Mouse (Mus musculus) intestine, embryonic 16.5 days (tissue): Measurements from ENCODE around the gene Itgb1bp2. TPM values are rescaled to one million over a fixed set of nuclear protein-coding genes. Genes with fewer than 3 reads are reported as not detected.
A peak's percentile ranks its signal among the peaks of the same experiment; 100 is the strongest.

ENCODE experiments used
- ATAC-seq: fragments of 200-750 bp; cut with Nextera tagmentation; 2 replicates; pipeline ENCODE4 v1.8.0; 2017; ENCODE audit warnings: moderate TSS enrichment, moderate library complexity
- H3K27ac ChIP-seq: fragments of 300-500 bp; sonication (generic); 2 replicates; pipeline ENCODE4 v1.5.1; 2014; ENCODE audit warnings: mild to moderate bottlenecking, low read length
- H3K27me3 ChIP-seq: fragments of 300-500 bp; sonication (generic); replicated peaks from 2 replicates; pipeline ENCODE4 v1.6.1; 2014; ENCODE audit warnings: low read length, control low read depth, mixed read lengths; ENCODE audit not compliant: control insufficient read depth, insufficient read depth
- H3K36me3 ChIP-seq: fragments of 300-500 bp; sonication (generic); 2 replicates; pipeline ENCODE4 v1.6.1; 2014; ENCODE audit warnings: low read length, control low read depth; ENCODE audit not compliant: control insufficient read depth, insufficient read depth
- H3K4me1 ChIP-seq: fragments of 300-500 bp; sonication (generic); 2 replicates; pipeline ENCODE4 v1.6.1; 2014; ENCODE audit warnings: low read length, control low read depth, mixed read lengths; ENCODE audit not compliant: control insufficient read depth, insufficient read depth
- H3K4me2 ChIP-seq: fragments of 300-500 bp; sonication (generic); 2 replicates; pipeline ENCODE4 v1.6.1; 2014; ENCODE audit warnings: low read depth, low read length, control low read depth
- H3K4me3 ChIP-seq: fragments of 300-500 bp; sonication (generic); 2 replicates; pipeline ENCODE4 v1.5.1; 2014; ENCODE audit warnings: mild to moderate bottlenecking, low read length
- H3K9ac ChIP-seq: fragments of 300-500 bp; sonication (generic); 2 replicates; pipeline ENCODE4 v1.6.1; 2014; ENCODE audit warnings: low read depth, low read length
- H3K9me3 ChIP-seq: fragments of 300-500 bp; sonication (generic); 2 replicates; pipeline ENCODE4 v1.6.1; 2016; ENCODE audit warnings: low read length, control low read depth; ENCODE audit not compliant: control insufficient read depth
- WGBS: fragments of 180-500 bp; shearing (Covaris S2); extraction: QIAGEN DNeasy Blood & Tissue Kit; methylation state at CpG from one replicate; pipeline ENCODE4 v1.1.7; 2014; 5-methylcytosine and 5-hydroxymethylcytosine counted together
- polyA plus RNA-seq: library from polyadenylated mRNA; unstranded; fragments of >200 nt; fragmentation: Nextera tagmentation; extraction: Ambion mirVana; gene quantifications from 2 replicates; pipeline ENCODE4 v1.2.1, GENCODE M21; 2015

The Itgb1bp2 gene
- polyA plus RNA-seq: 1.3 TPM in 2 replicates

- H3K4me2 ChIP-seq: no peak within 1 kb of the TSS
- 0 out of 2 replicates have a peak, but pooled peaks cover 2% of the 10 kb centered on the region for H3K36me3 ChIP-seq
- no peaks in the 10 kb centered on the region for H3K4me1 ChIP-seq
- H3K9me3 ChIP-seq: no peaks in the 10 kb centered on the region
- no peak within 1 kb of the TSS for H3K9ac ChIP-seq
- no peak within 1 kb of the TSS for H3K27ac ChIP-seq
- no peaks in the 10 kb centered on the region; the same call in 1 of the 2 replicates for H3K27me3 ChIP-seq
- no peak within 1 kb of the TSS for H3K4me3 ChIP-seq
- WGBS: 68% methylated on average over 4 of the region's 4 CpGs
- ATAC-seq: no peak
Observed at GRCm38 (mm10) chrX:101448886-101449475, at the start of gene Itgb1bp2. Gene Itgb1bp2, plus strand, starts transcription at chrX:101449088.

- Histone ChIP-seq H3K9me3 (no peaks in the 10 kb centered on the region), H3K27me3 (no peaks in the 10 kb centered on the region), H3K4me1 (no peaks in the 10 kb centered on the region; the same call in 1 of the 2 replicates), H3K9ac (peak overlapping the region; percentile 76), H3K4me3 (peak overlapping the region; percentile 60), H3K27ac (no peak overlapping the region), H3K36me3 (no peaks in the 10 kb centered on the region; the same call in 1 of the 2 replicates), H3K4me2 (peak overlapping the region; percentile 64)
- no peak; the same call in 1 of the 2 replicates for ATAC-seq
- 19% methylated on average over 34 of the region's 36 CpGs for WGBS
Observed at GRCm38 (mm10) chrX:101418946-101419724, 29.8 kb upstream of the Itgb1bp2 start.

DNA sequence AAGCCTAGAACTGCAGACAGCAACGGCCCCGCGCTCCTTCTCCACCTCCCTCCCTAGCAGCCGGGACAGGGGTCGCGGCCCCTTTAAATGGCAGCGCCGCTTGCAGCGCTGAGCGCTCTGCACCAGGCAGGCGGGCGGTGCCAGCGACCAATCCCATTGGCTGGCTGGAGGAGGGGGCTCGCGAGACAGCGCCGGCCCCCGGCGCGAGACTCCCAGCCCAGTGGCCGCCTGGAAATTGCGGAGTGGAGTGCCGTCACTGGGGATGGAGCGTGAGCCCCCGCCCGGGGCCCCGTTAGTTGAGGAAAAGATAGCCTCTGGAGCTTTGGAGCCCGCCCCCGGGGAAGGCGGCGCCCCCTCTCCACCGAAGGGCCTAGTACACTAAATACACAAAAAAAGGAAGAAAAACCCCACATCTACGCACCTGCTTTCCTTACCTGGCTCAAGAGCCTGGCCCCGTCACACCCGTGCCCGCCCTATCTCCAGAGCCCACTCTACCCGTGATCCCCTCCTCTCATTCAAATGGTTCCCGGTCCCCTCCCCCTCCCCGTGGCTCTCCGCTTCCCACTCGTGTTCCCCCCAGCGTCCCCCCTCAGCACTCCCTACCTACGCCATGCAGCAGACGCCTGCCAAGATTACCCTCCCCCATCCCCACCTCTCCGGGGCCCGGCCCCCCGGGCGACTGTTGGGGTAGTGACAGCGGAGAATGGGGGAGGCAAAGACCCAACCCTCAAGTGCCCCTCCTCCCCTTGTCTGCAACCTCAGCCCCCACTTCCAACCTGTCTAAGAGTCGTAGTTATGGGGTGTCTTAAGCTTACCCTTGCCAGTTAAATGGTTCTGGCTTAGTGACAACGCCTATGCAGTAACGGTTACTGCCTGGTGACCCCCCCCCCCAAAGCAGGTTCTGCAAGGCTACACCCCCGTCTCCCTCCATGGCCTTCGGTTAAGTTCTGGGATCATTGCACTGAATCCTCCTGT lies 28.9 kb upstream of the Itgb1bp2 start:
- H3K4me2 ChIP-seq: peak overlapping the region; percentile 69
- peak overlapping the region; percentile 48; the same call in 1 of the 2 replicates for H3K27ac ChIP-seq
- no peaks in the 10 kb centered on the region; the same call in 1 of the 2 replicates for H3K4me1 ChIP-seq
- H3K9me3 ChIP-seq: no peaks in the 10 kb centered on the region
- no peaks in the 10 kb centered on the region for H3K27me3 ChIP-seq
- peak overlapping the region; percentile 76 for H3K9ac ChIP-seq
- peak overlapping the region; percentile 60 for H3K4me3 ChIP-seq
- no peaks in the 10 kb centered on the region; the same call in 1 of the 2 replicates for H3K36me3 ChIP-seq
- ATAC-seq: peak; percentile 97
- WGBS: 23% methylated on average over 50 of the region's 54 CpGs

DNA sequence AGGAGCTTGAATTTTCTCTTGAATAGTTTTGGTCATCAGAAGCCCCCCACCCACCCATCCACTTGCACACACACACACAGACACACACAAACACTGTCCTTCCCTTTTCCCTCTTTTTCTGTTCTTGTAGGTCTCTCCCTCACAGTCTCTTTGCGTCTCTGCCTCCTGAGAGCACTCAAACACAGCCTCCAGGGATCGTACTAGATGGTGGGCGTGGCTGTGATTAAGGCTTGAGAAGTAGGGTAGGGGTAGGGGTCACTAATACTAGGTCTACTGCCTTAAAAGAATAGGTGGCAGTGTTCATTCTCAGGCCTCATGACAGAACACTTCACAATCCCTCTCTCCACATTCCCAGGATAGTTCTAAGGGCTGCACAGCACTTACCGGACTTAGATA lies 28.2 kb upstream of the Itgb1bp2 start, which contains the start of gene Zmym3:
TSS of gene Zmym3 (minus strand) at position 150 of the 396 bp plus-strand sequence.
- no peaks in the 10 kb centered on the region; the same call in 1 of the 2 replicates for H3K36me3 ChIP-seq
- H3K27me3 ChIP-seq: no peaks in the 10 kb centered on the region
- H3K4me1 ChIP-seq: no peaks in the 10 kb centered on the region; the same call in 1 of the 2 replicates
- ATAC-seq: no peak
- H3K9me3 ChIP-seq: no peaks in the 10 kb centered on the region
- H3K4me3 ChIP-seq: peak within 1 kb of the TSS; percentile 60
- H3K4me2 ChIP-seq: peak within 1 kb of the TSS; percentile 69
- WGBS: 13% methylated on average over 4 of the region's 4 CpGs
- peak within 1 kb of the TSS; percentile 48; the same call in 1 of the 2 replicates for H3K27ac ChIP-seq
- peak within 1 kb of the TSS; percentile 76 for H3K9ac ChIP-seq

DNA sequence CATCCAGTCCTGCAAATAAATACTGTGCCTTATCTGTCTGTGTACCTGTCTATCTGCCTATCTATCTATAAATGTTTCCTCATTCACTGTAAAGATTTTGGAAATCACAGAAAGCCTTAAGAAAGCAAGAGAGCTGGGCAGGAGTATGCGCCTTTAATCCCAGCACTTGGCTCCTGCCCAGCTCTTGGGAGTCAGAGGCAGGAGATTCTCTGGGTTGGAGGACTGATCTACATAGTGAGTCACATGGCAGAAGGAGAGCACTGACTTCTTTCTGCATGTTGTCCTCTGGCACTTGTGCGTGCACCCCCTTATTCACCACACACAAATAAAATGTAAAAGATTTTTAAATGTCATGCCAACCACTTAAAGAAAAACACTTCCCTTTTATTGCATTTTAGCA lies 25.4 kb upstream of the Itgb1bp2 start:
- no peak for ATAC-seq
- H3K9ac ChIP-seq: no peak overlapping the region
- no peaks in the 10 kb centered on the region for H3K27me3 ChIP-seq
- H3K36me3 ChIP-seq: no peaks in the 10 kb centered on the region
- H3K9me3 ChIP-seq: no peaks in the 10 kb centered on the region
- 82% methylated on average over 2 of the region's 2 CpGs for WGBS
- no peak overlapping the region for H3K4me3 ChIP-seq
- no peak overlapping the region for H3K4me2 ChIP-seq
- no peaks in the 10 kb centered on the region; the same call in 1 of the 2 replicates for H3K4me1 ChIP-seq
- no peak overlapping the region for H3K27ac ChIP-seq

DNA sequence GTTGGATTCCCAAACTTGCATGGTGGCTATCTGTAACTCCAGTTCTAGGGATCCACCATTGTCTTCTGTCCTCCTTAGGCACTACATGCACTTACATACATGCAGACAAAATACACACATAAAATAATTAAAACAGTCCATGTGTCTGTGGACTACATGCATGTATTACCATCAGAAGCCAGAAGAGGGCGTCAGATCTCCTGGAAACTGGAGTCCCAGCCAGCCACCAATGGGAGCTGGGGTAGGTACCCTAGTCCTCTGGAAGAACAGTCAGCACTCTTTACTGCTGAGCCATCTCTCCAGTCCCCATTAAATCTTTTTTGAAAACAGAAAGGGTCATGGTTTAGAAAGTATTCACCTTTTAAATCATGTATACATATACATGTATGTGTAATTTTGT lies 21.1 kb upstream of the Itgb1bp2 start:
- Histone ChIP-seq H3K4me3 (no peak overlapping the region), H3K4me1 (no peaks in the 10 kb centered on the region), H3K27me3 (no peaks in the 10 kb centered on the region), H3K9ac (no peak overlapping the region), H3K36me3 (no peaks in the 10 kb centered on the region), H3K27ac (no peak overlapping the region), H3K9me3 (no peaks in the 10 kb centered on the region), H3K4me2 (no peak overlapping the region)
- WGBS: 13% methylated on average over 1 of the region's 1 CpGs
- ATAC-seq: no peak

GRCm38 (mm10) chrX:101428785-101429141 lies 20.1 kb upstream of the Itgb1bp2 start:
- Histone ChIP-seq H3K27ac (peak overlapping the region; percentile 89), H3K4me1 (no peaks in the 10 kb centered on the region), H3K9me3 (no peaks in the 10 kb centered on the region), H3K4me3 (peak overlapping the region; percentile 42), H3K4me2 (peak overlapping the region; percentile 40), H3K9ac (peak overlapping the region; percentile 57), H3K27me3 (no peaks in the 10 kb centered on the region), H3K36me3 (no peaks in the 10 kb centered on the region)
- ATAC-seq: peak; percentile 4; the same call in 1 of the 2 replicates
- 25% methylated on average over 7 of the region's 7 CpGs for WGBS

DNA sequence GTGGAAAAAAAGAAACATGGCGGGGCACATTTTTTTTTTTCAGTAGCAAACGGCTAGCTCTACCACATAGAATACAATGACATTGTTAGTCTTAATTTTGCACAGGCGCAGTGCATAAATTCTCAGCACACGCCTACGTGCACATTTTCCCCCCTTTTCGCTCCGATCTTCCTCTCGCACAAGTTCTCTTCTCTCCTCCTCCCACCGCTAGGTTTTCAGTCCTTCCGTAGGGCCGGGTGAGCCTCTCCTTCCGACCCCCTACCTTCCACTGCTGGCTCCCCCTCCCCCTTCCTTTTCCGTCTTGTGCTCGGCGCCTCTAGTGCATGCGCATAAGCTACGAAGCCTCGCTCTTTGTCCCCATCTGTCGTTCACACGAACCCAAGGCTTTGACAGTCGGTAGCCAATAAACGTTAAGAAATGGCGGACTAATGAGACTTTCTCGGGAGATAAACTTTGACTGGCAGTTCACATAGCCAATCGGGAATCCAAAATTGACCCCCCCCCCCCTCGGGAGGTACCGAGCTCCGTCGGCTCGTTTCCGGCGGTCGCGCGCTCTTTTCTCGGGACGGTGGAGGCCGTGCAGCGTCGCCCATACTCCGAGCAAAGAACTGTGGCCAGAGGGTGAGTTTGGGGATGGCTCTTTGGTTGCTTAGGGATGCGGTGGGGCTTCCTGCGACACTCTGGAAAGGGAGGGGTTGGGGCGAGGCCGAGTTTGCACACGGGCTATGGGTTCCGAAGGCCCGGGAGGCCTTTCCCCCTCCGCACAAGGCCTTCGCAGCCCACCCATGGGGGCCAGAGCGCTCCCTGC lies 19.5 kb upstream of the Itgb1bp2 start, which contains the start of gene Nono:
TSS of gene Nono (plus strand) at position 177 of the 808 bp plus-strand sequence.
- no peaks in the 10 kb centered on the region for H3K4me1 ChIP-seq
- H3K36me3 ChIP-seq: no peaks in the 10 kb centered on the region
- H3K4me3 ChIP-seq: peak within 1 kb of the TSS; percentile 65
- H3K4me2 ChIP-seq: peak within 1 kb of the TSS; percentile 45
- peak; percentile 96 for ATAC-seq
- H3K9ac ChIP-seq: peak within 1 kb of the TSS; percentile 86
- peak within 1 kb of the TSS; percentile 95 for H3K27ac ChIP-seq
- WGBS: 15% methylated on average over 51 of the region's 51 CpGs
- no peaks in the 10 kb centered on the region for H3K27me3 ChIP-seq
- H3K9me3 ChIP-seq: no peaks in the 10 kb centered on the region
